ENCODE assay signal across 9 mouse cellular contexts in the genomic region with DNA sequence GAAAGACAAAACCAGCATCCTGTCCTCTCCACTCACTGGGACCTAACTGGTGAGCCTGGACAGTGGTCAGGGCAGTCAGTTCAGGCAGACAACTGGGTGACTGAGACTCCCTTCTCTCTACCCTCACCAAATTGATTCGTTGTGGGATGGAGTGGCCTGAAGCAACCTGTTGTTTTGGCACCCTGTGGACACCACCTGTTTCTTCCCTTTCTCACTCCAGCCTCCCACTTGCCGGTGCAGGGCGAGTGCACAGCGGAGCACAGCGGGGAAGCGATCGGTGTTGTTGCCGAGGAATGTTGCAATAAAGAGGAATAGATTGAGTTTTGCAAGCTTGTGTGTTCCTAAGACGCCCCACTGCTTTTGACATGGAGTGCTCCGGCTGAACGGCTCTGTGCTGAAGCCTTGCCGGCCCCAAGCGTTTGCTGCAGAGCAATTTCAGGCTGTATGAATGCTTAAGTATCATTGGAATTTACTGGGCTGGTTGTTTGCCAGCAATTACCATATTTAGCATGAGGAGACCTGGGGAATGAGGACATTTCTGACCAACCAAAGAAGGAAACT. TPM values are rescaled to one million over a fixed set of nuclear protein-coding genes. Genes with fewer than 3 reads are reported as not detected.
DNase-seq lines count a peak whose midpoint lies in the region; ATAC-seq lines count a peak whose summit lies in the region.
"Had no signal": no experiment of that assay in that cellular context is flagged by ENCODE, and none has a peak within 500 bp of the region (broad histone marks: within the 10 kb centered on the region; RNA-seq: fewer than 3 reads in every experiment).

No protein-coding gene starts in this region.

- peak overlapping the region; percentile 28; the same call in 1 of the 2 replicates for H3K9ac ChIP-seq in kidney, embryonic 14.5 days (ENCODE audit: low read depth, low read length)

- peak overlapping the region; percentile 91 for H3K27ac ChIP-seq in heart, embryonic 10.5 days
- peak overlapping the region; percentile 85; the same call in 1 of the 2 replicates for H3K27ac ChIP-seq in kidney, embryonic 14.5 days (ENCODE audit: low read depth, low read length)

- peaks cover 78% of the 10 kb centered on the region for H3K4me1 ChIP-seq in heart, embryonic 10.5 days
- H3K4me1 ChIP-seq in kidney, embryonic 14.5 days (ENCODE audit: control insufficient read depth, insufficient read depth, low read length): peaks cover 68% of the 10 kb centered on the region

- intact Hi-C loops in heart, postnatal 25 days (cut with DNase I): no loop called here

- H3K27me3 ChIP-seq in heart, embryonic 10.5 days (ENCODE audit: insufficient read depth, poor library complexity, severe bottlenecking): no peaks in the 10 kb centered on the region
- no peaks in the 10 kb centered on the region for H3K27me3 ChIP-seq in kidney, embryonic 14.5 days (ENCODE audit: control insufficient read depth, insufficient read depth, low read length)

- peak overlapping the region; percentile 36 for H3K4me3 ChIP-seq in heart, embryonic 10.5 days
- H3K4me3 ChIP-seq in kidney, embryonic 14.5 days (ENCODE audit: low read length): no peak overlapping the region; the same call in 1 of the 2 replicates

- no peaks in the 10 kb centered on the region for H3K36me3 ChIP-seq in heart, embryonic 10.5 days
- no peaks in the 10 kb centered on the region for H3K36me3 ChIP-seq in kidney, embryonic 14.5 days (ENCODE audit: control insufficient read depth, insufficient read depth, low read length)
- H3K36me3 ChIP-seq: G1E had no signal

- peak overlapping the region; percentile 38 for H3K4me2 ChIP-seq in kidney, embryonic 14.5 days (replicated peaks; ENCODE audit: low read depth, low read length)

- DNase-seq in heart, adult 11 months: peak; percentile 96
- no peak for DNase-seq in heart, postnatal 25 days (ENCODE audit: low spot score)
- DNase-seq in embryo, embryonic 11 days: peak; percentile 67
- peak; percentile 84 for DNase-seq in heart, embryonic 10.5 days (ENCODE audit: low spot score)
- peak; percentile 74 for DNase-seq in lung, postnatal 14 days
- peak; percentile 84 for DNase-seq in retina, postnatal 1 day

- WGBS in heart, embryonic 10.5 days: 9% methylated on average over 13 of the region's 13 CpGs
- WGBS in kidney, embryonic 14.5 days: 6% methylated on average over 13 of the region's 13 CpGs

- ATAC-seq in kidney, embryonic 14.5 days (ENCODE audit: low FRiP score, low TSS enrichment): peak; percentile 59
- no peak for ATAC-seq in erythroblast, adult 5-6 weeks (replicated peaks; ENCODE audit: low FRiP score, poor library complexity, severe bottlenecking)

- H3K9me3 ChIP-seq in heart, embryonic 10.5 days: no peaks in the 10 kb centered on the region
- H3K9me3 ChIP-seq in kidney, embryonic 14.5 days (ENCODE audit: control insufficient read depth, low read length): no peaks in the 10 kb centered on the region

RNA-seq across cellular contexts. Expression of gene Notch2, which starts 11.0 kb away (rescaled TPM):
- total RNA-seq in heart, postnatal 25 days (2021): 10 to 100 TPM; 19.3 to 19.5 TPM
- polyA plus RNA-seq in heart, embryonic 10.5 days (2016; fragmentation: Nextera tagmentation; extraction: Ambion mirVana): 11.2 and 16.8 TPM in 2 replicates
- 34.4 and 42.7 TPM in 2 replicates for polyA plus RNA-seq in kidney, embryonic 14.5 days (2014; fragmentation: Nextera tagmentation; extraction: Ambion mirVana)
- total RNA-seq in erythroblast, adult 5-6 weeks (2015; ENCODE audit: low replicate concordance): 11.1 and 14.4 TPM in 2 replicates
- 11.2 and 11.5 TPM in 2 replicates for total RNA-seq in erythroblast, adult 5-6 weeks (2017; ENCODE audit: low replicate concordance)
- polyA plus RNA-seq: G1E had no signal
